Mouse (Mus musculus): ENCODE measurements around the gene Gimap9.

GRCm38 (mm10) chr6:48628808-48629660, 46.9 kb upstream of the Gimap9 start:
- TF ChIP-seq CTCF (IDR thresholded peaks at IDR 0.05; ENCODE audit: control insufficient read depth, insufficient read depth, insufficient read length), result no peak
- no peak for TF ChIP-seq MYOD1 (IDR thresholded peaks at IDR 0.05; ENCODE audit: control insufficient read depth, insufficient read length, low read depth)
